Mouse (Mus musculus): ENCODE results near the gene Ankdd1a. TPM values are rescaled to one million over a fixed set of nuclear protein-coding genes. Genes with fewer than 3 reads are reported as not detected.

The Ankdd1a gene
- polyA plus RNA-seq, 2 experiments: 0.06 TPM; not detected in 1

- H3K27ac ChIP-seq: peak overlapping the region; percentile 94
- peak overlapping the region; percentile 58 for H3K9ac ChIP-seq (replicated peaks)
- 62% methylated on average over 4 of the region's 4 CpGs for WGBS (ENCODE audit: insufficient replicate concordance)
- H3K4me1 ChIP-seq (replicated peaks; ENCODE audit: control insufficient read depth in 2 of 2, insufficient read depth in 2 of 2, low read length in 1 of 2): peaks cover 67 to 76% of the 10 kb centered on the region in 2 experiments
- H3K9me3 ChIP-seq (ENCODE audit: control insufficient read depth, low read length): no peaks in the 10 kb centered on the region
- H3K36me3 ChIP-seq (replicated peaks; ENCODE audit: control insufficient read depth, insufficient read depth, low read depth): peaks cover 83% of the 10 kb centered on the region
- ATAC-seq (ENCODE audit: insufficient read depth): no peak
- H3K4me2 ChIP-seq (ENCODE audit: low read depth): peak overlapping the region; percentile 64
- H3K4me3 ChIP-seq (ENCODE audit: insufficient read depth in 1 of 2, low read depth in 2 of 2, low read length in 2 of 2): peak overlapping the region; percentile 7 to 25; a peak in 3 of 4 replicates
- TF ChIP-seq CTCF (IDR thresholded peaks at IDR 0.05; ENCODE audit: low read depth) (no peak), EP300 (IDR thresholded peaks at IDR 0.05; ENCODE audit: low read depth) (no peak)
- no peak for DNase-seq (ENCODE audit: low read depth in 3 of 3, low spot score in 3 of 3)
- no peaks in the 10 kb centered on the region for H3K27me3 ChIP-seq (ENCODE audit: control insufficient read depth, insufficient read depth, low read length)
Measured at GRCm38 (mm10) chr9:65555621-65556020, 35.6 kb upstream of the Ankdd1a start.

DNA sequence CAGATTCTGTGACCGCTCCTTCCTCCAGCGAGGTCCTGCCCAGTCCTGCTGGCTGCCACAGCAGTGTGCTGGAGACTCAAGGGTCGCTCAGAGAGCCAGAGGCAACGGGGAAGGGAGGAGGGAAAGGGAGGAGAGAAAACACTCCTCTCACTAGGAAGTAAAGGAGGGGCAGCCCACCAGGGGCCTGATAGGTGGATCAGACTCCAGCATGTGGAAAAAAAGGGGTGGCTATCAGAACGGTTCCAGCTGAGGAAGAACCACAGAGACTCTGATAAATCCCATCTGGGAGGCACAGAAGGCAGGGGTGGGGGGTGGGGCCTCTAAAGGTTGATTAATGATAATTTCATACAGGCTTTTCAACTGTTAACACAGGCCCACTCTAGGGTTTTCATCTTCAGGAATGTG, 35.0 kb upstream of the Ankdd1a start:
- WGBS (ENCODE audit: insufficient replicate concordance): 9% methylated on average over 5 of the region's 5 CpGs
- Histone ChIP-seq H3K27me3 (ENCODE audit: control insufficient read depth, insufficient read depth, low read length) (no peaks in the 10 kb centered on the region), H3K36me3 (replicated peaks; ENCODE audit: control insufficient read depth, insufficient read depth, low read depth) (peaks cover 77% of the 10 kb centered on the region), H3K27ac (peak overlapping the region; percentile 94), H3K4me1 (replicated peaks; ENCODE audit: control insufficient read depth in 2 of 2, insufficient read depth in 2 of 2, low read length in 1 of 2) (peaks cover 67 to 78% of the 10 kb centered on the region in 2 experiments), H3K9me3 (ENCODE audit: control insufficient read depth, low read length) (no peaks in the 10 kb centered on the region), H3K4me3 (ENCODE audit: insufficient read depth in 1 of 2, low read depth in 2 of 2, low read length in 2 of 2) (peak overlapping the region; percentile 7 to 30; a peak in 3 of 4 replicates), H3K9ac (replicated peaks) (peak overlapping the region; percentile 64), H3K4me2 (ENCODE audit: low read depth) (peak overlapping the region; percentile 64)
- peak; percentile 87 to 91 (median 91) for DNase-seq (ENCODE audit: low read depth in 3 of 3, low spot score in 3 of 3)
- TF ChIP-seq CTCF (IDR thresholded peaks at IDR 0.05; ENCODE audit: low read depth) (0 out of 2 replicates have a peak, but pooled peaks have one; percentile 1), EP300 (IDR thresholded peaks at IDR 0.05; ENCODE audit: low read depth) (peak; percentile 95)
- peak; percentile 95 for ATAC-seq (ENCODE audit: insufficient read depth)

DNA sequence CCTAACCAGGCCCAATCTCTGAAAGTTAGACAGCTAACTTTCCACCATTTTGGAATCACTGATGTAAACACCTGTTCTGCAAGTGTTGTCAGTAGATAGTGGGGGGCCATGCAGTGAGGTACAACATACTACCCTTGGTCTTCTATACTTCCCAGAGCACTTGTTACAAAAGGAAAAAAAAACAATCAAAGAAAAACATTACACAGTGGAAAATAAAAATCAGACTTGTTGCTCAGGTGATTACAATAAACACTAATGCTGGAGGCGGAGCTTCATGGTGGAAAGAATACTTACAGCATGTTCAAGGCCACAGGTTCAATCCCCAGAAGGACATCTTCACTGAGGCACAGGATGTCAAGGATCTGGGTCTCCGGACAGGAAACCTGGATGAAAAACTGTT, 32.7 kb upstream of the Ankdd1a start:
- DNase-seq (ENCODE audit: low read depth in 3 of 3, low spot score in 3 of 3) (no peak), ATAC-seq (ENCODE audit: insufficient read depth) (no peak)
- WGBS (ENCODE audit: insufficient replicate concordance): 86% methylated on average over 2 of the region's 2 CpGs
- Histone ChIP-seq H3K27me3 (ENCODE audit: control insufficient read depth, insufficient read depth, low read length) (no peaks in the 10 kb centered on the region), H3K4me3 (ENCODE audit: insufficient read depth in 1 of 2, low read depth in 2 of 2, low read length in 2 of 2) (no peak overlapping the region), H3K36me3 (replicated peaks; ENCODE audit: control insufficient read depth, insufficient read depth, low read depth) (peaks cover 54% of the 10 kb centered on the region), H3K27ac (peak overlapping the region; percentile 63), H3K4me2 (ENCODE audit: low read depth) (no peak overlapping the region), H3K4me1 (replicated peaks; ENCODE audit: control insufficient read depth in 2 of 2, insufficient read depth in 2 of 2, low read length in 1 of 2) (peaks cover 66 to 74% of the 10 kb centered on the region in 2 experiments), H3K9ac (replicated peaks) (no peak overlapping the region), H3K9me3 (ENCODE audit: control insufficient read depth, low read length) (no peaks in the 10 kb centered on the region)
- no peak for TF ChIP-seq CTCF (IDR thresholded peaks at IDR 0.05; ENCODE audit: low read depth)
- TF ChIP-seq EP300 (IDR thresholded peaks at IDR 0.05; ENCODE audit: low read depth): no peak

GRCm38 (mm10) chr9:65552141-65552540, 32.1 kb upstream of the Ankdd1a start:
- Histone ChIP-seq H3K27ac (peak overlapping the region; percentile 63), H3K27me3 (ENCODE audit: control insufficient read depth, insufficient read depth, low read length) (no peaks in the 10 kb centered on the region), H3K9ac (replicated peaks) (no peak overlapping the region), H3K4me1 (replicated peaks; ENCODE audit: control insufficient read depth in 2 of 2, insufficient read depth in 2 of 2, low read length in 1 of 2) (peaks cover 61 to 68% of the 10 kb centered on the region in 2 experiments), H3K9me3 (ENCODE audit: control insufficient read depth, low read length) (no peaks in the 10 kb centered on the region), H3K4me2 (ENCODE audit: low read depth) (no peak overlapping the region), H3K4me3 (ENCODE audit: insufficient read depth in 1 of 2, low read depth in 2 of 2, low read length in 2 of 2) (no peak overlapping the region), H3K36me3 (replicated peaks; ENCODE audit: control insufficient read depth, insufficient read depth, low read depth) (peaks cover 48% of the 10 kb centered on the region)
- TF ChIP-seq EP300 (IDR thresholded peaks at IDR 0.05; ENCODE audit: low read depth) (no peak), CTCF (IDR thresholded peaks at IDR 0.05; ENCODE audit: low read depth) (no peak)
- 35% methylated on average over 5 of the region's 5 CpGs for WGBS (ENCODE audit: insufficient replicate concordance)
- DNase-seq (ENCODE audit: low read depth in 3 of 3, low spot score in 3 of 3) (no peak), ATAC-seq (ENCODE audit: insufficient read depth) (no peak)

GRCm38 (mm10) chr9:65551035-65551434, 31.0 kb upstream of the Ankdd1a start:
- H3K4me3 ChIP-seq (ENCODE audit: insufficient read depth in 1 of 2, low read depth in 2 of 2, low read length in 2 of 2): no peak overlapping the region
- 14% methylated on average over 5 of the region's 5 CpGs for WGBS (ENCODE audit: insufficient replicate concordance)
- H3K36me3 ChIP-seq (replicated peaks; ENCODE audit: control insufficient read depth, insufficient read depth, low read depth): peaks cover 37% of the 10 kb centered on the region
- H3K27me3 ChIP-seq (ENCODE audit: control insufficient read depth, insufficient read depth, low read length): no peaks in the 10 kb centered on the region
- no peak for DNase-seq (ENCODE audit: low read depth in 3 of 3, low spot score in 3 of 3)
- no peak for ATAC-seq (ENCODE audit: insufficient read depth)
- no peaks in the 10 kb centered on the region for H3K9me3 ChIP-seq (ENCODE audit: control insufficient read depth, low read length)
- TF ChIP-seq CTCF (IDR thresholded peaks at IDR 0.05; ENCODE audit: low read depth): no peak
- no peak for TF ChIP-seq EP300 (IDR thresholded peaks at IDR 0.05; ENCODE audit: low read depth)
- peak overlapping the region; percentile 63 for H3K27ac ChIP-seq
- peak overlapping the region; percentile 24 for H3K9ac ChIP-seq (replicated peaks)
- no peak overlapping the region for H3K4me2 ChIP-seq (ENCODE audit: low read depth)
- peaks cover 59 to 67% of the 10 kb centered on the region in 2 experiments for H3K4me1 ChIP-seq (replicated peaks; ENCODE audit: control insufficient read depth in 2 of 2, insufficient read depth in 2 of 2, low read length in 1 of 2)
